Mouse (Mus musculus): ENCODE results near the gene Ltbp3. TPM values are rescaled to one million over a fixed set of nuclear protein-coding genes. Genes with fewer than 3 reads are reported as not detected.

Gene Ltbp3
- polyA plus RNA-seq, 1 experiment from 2014 or later: 15.7 TPM

- Histone ChIP-seq H3K36me3 (ENCODE audit: control insufficient read depth, insufficient read depth, low read length) (no peaks in the 10 kb centered on the region), H3K27me3 (ENCODE audit: control insufficient read depth, insufficient read depth, low read length) (no peaks in the 10 kb centered on the region), H3K4me1 (replicated peaks; ENCODE audit: control insufficient read depth, insufficient read depth) (no peaks in the 10 kb centered on the region), H3K27ac (replicated peaks) (no peak overlapping the region), H3K4me2 (replicated peaks; ENCODE audit: low read depth) (no peak overlapping the region), H3K9ac (ENCODE audit: low read length) (no peak overlapping the region), H3K9me3 (ENCODE audit: control insufficient read depth, low read length) (no peaks in the 10 kb centered on the region), H3K4me3 (ENCODE audit: low read depth, low read length) (no peak overlapping the region)
- DNase-seq (ENCODE audit: low spot score) (no peak), ATAC-seq (ENCODE audit: low FRiP score, low TSS enrichment) (no peak)
- WGBS: 76% methylated on average over 9 of the region's 9 CpGs
- no peak for TF ChIP-seq EP300 (optimal IDR thresholded peaks at IDR 0.05)
- no peak for TF ChIP-seq CTCF (IDR thresholded peaks at IDR 0.05; ENCODE audit: low read depth)
Observed at GRCm38 (mm10) chr19:5777387-5778032, 36.8 kb downstream of the Ltbp3 start.

- WGBS: 66% methylated on average over 8 of the region's 8 CpGs
- no peak for ATAC-seq (ENCODE audit: low FRiP score, low TSS enrichment)
- no peaks in the 10 kb centered on the region for H3K9me3 ChIP-seq (ENCODE audit: control insufficient read depth, low read length)
- H3K4me3 ChIP-seq (ENCODE audit: low read depth, low read length): no peak overlapping the region
- H3K4me1 ChIP-seq (replicated peaks; ENCODE audit: control insufficient read depth, insufficient read depth): no peaks in the 10 kb centered on the region
- no peak overlapping the region for H3K9ac ChIP-seq (ENCODE audit: low read length)
- H3K27me3 ChIP-seq (ENCODE audit: control insufficient read depth, insufficient read depth, low read length): no peaks in the 10 kb centered on the region
- H3K4me2 ChIP-seq (replicated peaks; ENCODE audit: low read depth): no peak overlapping the region
- H3K27ac ChIP-seq (replicated peaks): no peak overlapping the region
- no peaks in the 10 kb centered on the region for H3K36me3 ChIP-seq (ENCODE audit: control insufficient read depth, insufficient read depth, low read length)
- no peak for DNase-seq (ENCODE audit: low spot score)
- TF ChIP-seq EP300 (optimal IDR thresholded peaks at IDR 0.05): no peak
- no peak for TF ChIP-seq CTCF (IDR thresholded peaks at IDR 0.05; ENCODE audit: low read depth)
Observed at GRCm38 (mm10) chr19:5778312-5778711, 37.6 kb downstream of the Ltbp3 start.

GRCm38 (mm10) chr19:5780203-5780602 is 39.5 kb downstream of the Ltbp3 start:
- no peak for ATAC-seq (ENCODE audit: low FRiP score, low TSS enrichment)
- Histone ChIP-seq H3K27me3 (ENCODE audit: control insufficient read depth, insufficient read depth, low read length) (no peaks in the 10 kb centered on the region), H3K4me2 (replicated peaks; ENCODE audit: low read depth) (no peak overlapping the region), H3K27ac (replicated peaks) (no peak overlapping the region), H3K4me1 (replicated peaks; ENCODE audit: control insufficient read depth, insufficient read depth) (no peaks in the 10 kb centered on the region), H3K36me3 (ENCODE audit: control insufficient read depth, insufficient read depth, low read length) (no peaks in the 10 kb centered on the region), H3K9me3 (ENCODE audit: control insufficient read depth, low read length) (no peaks in the 10 kb centered on the region), H3K9ac (ENCODE audit: low read length) (no peak overlapping the region), H3K4me3 (ENCODE audit: low read depth, low read length) (no peak overlapping the region)
- peak; percentile 43 for DNase-seq (ENCODE audit: low spot score)
- TF ChIP-seq EP300 (optimal IDR thresholded peaks at IDR 0.05): no peak
- peak; percentile 77 for TF ChIP-seq CTCF (IDR thresholded peaks at IDR 0.05; ENCODE audit: low read depth)
- 66% methylated on average over 7 of the region's 7 CpGs for WGBS

- TF ChIP-seq CTCF (IDR thresholded peaks at IDR 0.05; ENCODE audit: low read depth) (no peak), EP300 (optimal IDR thresholded peaks at IDR 0.05) (no peak)
- H3K4me2 ChIP-seq (replicated peaks; ENCODE audit: low read depth): no peak overlapping the region
- ATAC-seq (ENCODE audit: low FRiP score, low TSS enrichment): no peak
- DNase-seq (ENCODE audit: low spot score): no peak
- H3K4me3 ChIP-seq (ENCODE audit: low read depth, low read length): no peak overlapping the region
- no peaks in the 10 kb centered on the region for H3K9me3 ChIP-seq (ENCODE audit: control insufficient read depth, low read length)
- no peaks in the 10 kb centered on the region for H3K36me3 ChIP-seq (ENCODE audit: control insufficient read depth, insufficient read depth, low read length)
- H3K9ac ChIP-seq (ENCODE audit: low read length): no peak overlapping the region
- no peak overlapping the region for H3K27ac ChIP-seq (replicated peaks)
- H3K27me3 ChIP-seq (ENCODE audit: control insufficient read depth, insufficient read depth, low read length): no peaks in the 10 kb centered on the region
- no peaks in the 10 kb centered on the region for H3K4me1 ChIP-seq (replicated peaks; ENCODE audit: control insufficient read depth, insufficient read depth)
- WGBS: 79% methylated on average over 6 of the region's 6 CpGs
Observed at GRCm38 (mm10) chr19:5781532-5781931, 40.8 kb downstream of the Ltbp3 start.

- H3K4me3 ChIP-seq (ENCODE audit: low read depth, low read length): no peak overlapping the region
- H3K4me1 ChIP-seq (replicated peaks; ENCODE audit: control insufficient read depth, insufficient read depth): no peaks in the 10 kb centered on the region
- no peak overlapping the region for H3K27ac ChIP-seq (replicated peaks)
- H3K27me3 ChIP-seq (ENCODE audit: control insufficient read depth, insufficient read depth, low read length): no peaks in the 10 kb centered on the region
- H3K9me3 ChIP-seq (ENCODE audit: control insufficient read depth, low read length): no peaks in the 10 kb centered on the region
- H3K9ac ChIP-seq (ENCODE audit: low read length): no peak overlapping the region
- ATAC-seq (ENCODE audit: low FRiP score, low TSS enrichment) (no peak), DNase-seq (ENCODE audit: low spot score) (no peak)
- no peak overlapping the region for H3K4me2 ChIP-seq (replicated peaks; ENCODE audit: low read depth)
- no peaks in the 10 kb centered on the region for H3K36me3 ChIP-seq (ENCODE audit: control insufficient read depth, insufficient read depth, low read length)
- 83% methylated on average over 1 of the region's 1 CpGs for WGBS
- TF ChIP-seq CTCF (IDR thresholded peaks at IDR 0.05; ENCODE audit: low read depth): no peak
- no peak for TF ChIP-seq EP300 (optimal IDR thresholded peaks at IDR 0.05)
Observed at GRCm38 (mm10) chr19:5782121-5782520, 41.4 kb downstream of the Ltbp3 start.

- Histone ChIP-seq H3K9ac (ENCODE audit: low read length) (no peak overlapping the region), H3K9me3 (ENCODE audit: control insufficient read depth, low read length) (no peaks in the 10 kb centered on the region), H3K27me3 (ENCODE audit: control insufficient read depth, insufficient read depth, low read length) (no peaks in the 10 kb centered on the region), H3K4me3 (ENCODE audit: low read depth, low read length) (no peak overlapping the region), H3K27ac (replicated peaks) (no peak overlapping the region), H3K36me3 (ENCODE audit: control insufficient read depth, insufficient read depth, low read length) (no peaks in the 10 kb centered on the region), H3K4me1 (replicated peaks; ENCODE audit: control insufficient read depth, insufficient read depth) (no peaks in the 10 kb centered on the region), H3K4me2 (replicated peaks; ENCODE audit: low read depth) (no peak overlapping the region)
- WGBS: 59% methylated on average over 10 of the region's 10 CpGs
- ATAC-seq (ENCODE audit: low FRiP score, low TSS enrichment) (no peak), DNase-seq (ENCODE audit: low spot score) (peak; percentile 13)
- TF ChIP-seq CTCF (IDR thresholded peaks at IDR 0.05; ENCODE audit: low read depth) (no peak; the same call in 1 of the 2 replicates), EP300 (optimal IDR thresholded peaks at IDR 0.05) (no peak)
Observed at GRCm38 (mm10) chr19:5784958-5785577, 44.4 kb downstream of the Ltbp3 start.
